Mouse (Mus musculus): ENCODE measurements around the gene Elf2. TPM values are rescaled to one million over a fixed set of nuclear protein-coding genes. Genes with fewer than 3 reads are reported as not detected.

The Elf2 gene
- polyA plus RNA-seq, 1 experiment from 2014 or later = 69.6 TPM

- DNase-seq (ENCODE audit: low read depth, low spot score) (no peak), ATAC-seq (peak; percentile 13)
- in situ Hi-C loops (cut with MboI; ENCODE audit: low pct_unique_long_range_greater_than_20kb) = loop anchor here (25.0 kb wide), 1 partner anchor 903 kb away; the partner anchor contains the start of gene Slc7a11
- POLR2A ChIA-PET = interaction anchor here (0.6 kb wide), 1 partner anchor 69 kb away, joined by 4 read pairs; no protein-coding TSS in a partner anchor
- no peak for TF ChIP-seq CTCF (IDR thresholded peaks at IDR 0.05)
- H3K27me3 ChIP-seq = no peaks in the 10 kb centered on the region
- CTCF ChIA-PET = interaction anchor here (1.8 kb wide), 1 partner anchor 35 kb away, joined by 3 read pairs; no protein-coding TSS in a partner anchor
Observed at GRCm38 (mm10) chr3:51339734-51340551, 520 bp downstream of the Elf2 start.

GRCm38 (mm10) chr3:51339378-51339733 is 1.1 kb downstream of the Elf2 start:
- in situ Hi-C loops (cut with MboI; ENCODE audit: low pct_unique_long_range_greater_than_20kb) = loop anchor here (25.0 kb wide), 1 partner anchor 902 kb away; the partner anchor contains the start of gene Slc7a11
- no peak for TF ChIP-seq CTCF (IDR thresholded peaks at IDR 0.05)
- ChIA-PET POLR2A (no interaction called here), CTCF (interaction anchor here (1.8 kb wide), 1 partner anchor 35 kb away, joined by 3 read pairs; no protein-coding TSS in a partner anchor)
- no peak for ATAC-seq
- H3K27me3 ChIP-seq = no peaks in the 10 kb centered on the region
- DNase-seq (ENCODE audit: low read depth, low spot score) = no peak

- CTCF ChIA-PET = no interaction called here
- no peak for ATAC-seq
- no peaks in the 10 kb centered on the region for H3K27me3 ChIP-seq
- POLR2A ChIA-PET = no interaction called here
- DNase-seq (ENCODE audit: low read depth, low spot score) = no peak
- TF ChIP-seq CTCF (IDR thresholded peaks at IDR 0.05) = no peak
- in situ Hi-C loops (cut with MboI; ENCODE audit: low pct_unique_long_range_greater_than_20kb) = loop anchor here (25.0 kb wide), 1 partner anchor 898 kb away; the partner anchor contains the start of gene Slc7a11
Observed at GRCm38 (mm10) chr3:51335378-51335777, 5.1 kb downstream of the Elf2 start.

GRCm38 (mm10) chr3:51333950-51334349 is 6.5 kb downstream of the Elf2 start:
- TF ChIP-seq CTCF (IDR thresholded peaks at IDR 0.05) = no peak
- ChIA-PET POLR2A (interaction anchor here (1.0 kb wide), 1 partner anchor 31 kb away, joined by 3 read pairs; no protein-coding TSS in a partner anchor), CTCF (interaction anchor here (1.5 kb wide), 1 partner anchor 10 kb away, joined by 4 read pairs; no protein-coding TSS in a partner anchor)
- no peaks in the 10 kb centered on the region for H3K27me3 ChIP-seq
- in situ Hi-C loops (cut with MboI; ENCODE audit: low pct_unique_long_range_greater_than_20kb) = loop anchor here (25.0 kb wide), 1 partner anchor 897 kb away; the partner anchor contains the start of gene Slc7a11
- DNase-seq (ENCODE audit: low read depth, low spot score) (no peak), ATAC-seq (no peak)

- CTCF ChIA-PET = interaction anchor here (0.8 to 1.5 kb wide), 3 partner anchors 11 to 44 kb away, joined by 4 to 6 read pairs (median 4); no protein-coding TSS in a partner anchor
- DNase-seq (ENCODE audit: low read depth, low spot score) (peak; percentile 71), ATAC-seq (peak; percentile 90)
- H3K27me3 ChIP-seq = no peaks in the 10 kb centered on the region
- POLR2A ChIA-PET = interaction anchor here (0.7 kb wide), 1 partner anchor 14 kb away, joined by 3 read pairs; no protein-coding TSS in a partner anchor
- in situ Hi-C loops (cut with MboI; ENCODE audit: low pct_unique_long_range_greater_than_20kb) = loop anchor here (25.0 kb wide), 1 partner anchor 896 kb away; the partner anchor contains the start of gene Slc7a11
- TF ChIP-seq CTCF (IDR thresholded peaks at IDR 0.05) = no peak
Observed at GRCm38 (mm10) chr3:51333234-51333889, 7.1 kb downstream of the Elf2 start.

- ATAC-seq (no peak), DNase-seq (ENCODE audit: low read depth, low spot score) (no peak)
- POLR2A ChIA-PET = no interaction called here
- CTCF ChIA-PET = interaction anchor here (2.4 kb wide), 1 partner anchor 13 kb away, joined by 8 read pairs; no protein-coding TSS in a partner anchor
- H3K27me3 ChIP-seq = no peaks in the 10 kb centered on the region
- in situ Hi-C loops (cut with MboI; ENCODE audit: low pct_unique_long_range_greater_than_20kb) = loop anchor here (25.0 kb wide), 1 partner anchor 893 kb away; the partner anchor contains the start of gene Slc7a11
- no peak for TF ChIP-seq CTCF (IDR thresholded peaks at IDR 0.05)
Observed at GRCm38 (mm10) chr3:51330086-51330485, 10.4 kb downstream of the Elf2 start.

GRCm38 (mm10) chr3:51328546-51328945 is 11.9 kb downstream of the Elf2 start:
- no peaks in the 10 kb centered on the region for H3K27me3 ChIP-seq
- CTCF ChIA-PET = interaction anchor here (1.3 kb wide), 1 partner anchor 25 kb away, joined by 5 read pairs; no protein-coding TSS in a partner anchor
- in situ Hi-C loops (cut with MboI; ENCODE audit: low pct_unique_long_range_greater_than_20kb) = loop anchor here (25.0 kb wide), 1 partner anchor 891 kb away; the partner anchor contains the start of gene Slc7a11
- no peak for TF ChIP-seq CTCF (IDR thresholded peaks at IDR 0.05)
- ATAC-seq (no peak), DNase-seq (ENCODE audit: low read depth, low spot score) (no peak)
- POLR2A ChIA-PET = interaction anchor here (1.7 kb wide), 1 partner anchor 12 kb away, joined by 3 read pairs; no protein-coding TSS in a partner anchor

GRCm38 (mm10) chr3:51327817-51328216 is 12.6 kb downstream of the Elf2 start:
- DNase-seq (ENCODE audit: low read depth, low spot score) (no peak), ATAC-seq (no peak)
- in situ Hi-C loops (cut with MboI; ENCODE audit: low pct_unique_long_range_greater_than_20kb) = loop anchor here (25.0 kb wide), 1 partner anchor 891 kb away; the partner anchor contains the start of gene Slc7a11
- TF ChIP-seq CTCF (IDR thresholded peaks at IDR 0.05) = no peak
- CTCF ChIA-PET = interaction anchor here (1.8 to 2.2 kb wide), 2 partner anchors 38 to 39 kb away, joined by 6 to 7 read pairs; no protein-coding TSS in a partner anchor
- POLR2A ChIA-PET = interaction anchor here (1.7 kb wide), 1 partner anchor 12 kb away, joined by 3 read pairs; no protein-coding TSS in a partner anchor
- no peaks in the 10 kb centered on the region for H3K27me3 ChIP-seq

GRCm38 (mm10) chr3:51327429-51327797 is 13.1 kb downstream of the Elf2 start:
- ATAC-seq (no peak), DNase-seq (ENCODE audit: low read depth, low spot score) (no peak)
- ChIA-PET CTCF (interaction anchor here (1.1 to 2.2 kb wide), 3 partner anchors 12 to 39 kb away, joined by 3 to 7 read pairs (median 6); no protein-coding TSS in a partner anchor), POLR2A (interaction anchor here (0.8 to 1.7 kb wide), 2 partner anchors 11 to 14 kb away, joined by 3 read pairs; no protein-coding TSS in a partner anchor)
- in situ Hi-C loops (cut with MboI; ENCODE audit: low pct_unique_long_range_greater_than_20kb) = loop anchor here (25.0 kb wide), 1 partner anchor 890 kb away; the partner anchor contains the start of gene Slc7a11
- H3K27me3 ChIP-seq = no peaks in the 10 kb centered on the region
- TF ChIP-seq CTCF (IDR thresholded peaks at IDR 0.05) = no peak
